Mouse (Mus musculus): ENCODE data around the gene Grb10. TPM values are rescaled to one million over a fixed set of nuclear protein-coding genes. Genes with fewer than 3 reads are reported as not detected.

Gene Grb10
- polyA plus RNA-seq, 1 experiment from 2014 or later: 144 TPM

- ATAC-seq (ENCODE audit: low FRiP score): no peak
- Histone ChIP-seq H3K36me3 (ENCODE audit: control insufficient read depth, insufficient read depth, low read length) (peaks cover 10% of the 10 kb centered on the region; the same call in 1 of the 2 replicates), H3K4me2 (no peak overlapping the region), H3K4me3 (ENCODE audit: low read depth, low read length) (no peak overlapping the region), H3K9ac (ENCODE audit: low read length) (no peak overlapping the region), H3K27ac (ENCODE audit: low read depth, low read length) (no peak overlapping the region), H3K27me3 (ENCODE audit: control insufficient read depth, insufficient read depth, low read length) (no peaks in the 10 kb centered on the region), H3K4me1 (ENCODE audit: control insufficient read depth, insufficient read depth, low read length) (peaks cover 2% of the 10 kb centered on the region; the same call in 1 of the 2 replicates), H3K9me3 (ENCODE audit: control insufficient read depth, low read length) (no peaks in the 10 kb centered on the region)
- 93% methylated on average over 11 of the region's 11 CpGs for WGBS
- no peak for DNase-seq (ENCODE audit: low spot score, missing footprints)
Measured at GRCm38 (mm10) chr11:11930527-11930926, 108.0 kb downstream of the Grb10 start.

DNA sequence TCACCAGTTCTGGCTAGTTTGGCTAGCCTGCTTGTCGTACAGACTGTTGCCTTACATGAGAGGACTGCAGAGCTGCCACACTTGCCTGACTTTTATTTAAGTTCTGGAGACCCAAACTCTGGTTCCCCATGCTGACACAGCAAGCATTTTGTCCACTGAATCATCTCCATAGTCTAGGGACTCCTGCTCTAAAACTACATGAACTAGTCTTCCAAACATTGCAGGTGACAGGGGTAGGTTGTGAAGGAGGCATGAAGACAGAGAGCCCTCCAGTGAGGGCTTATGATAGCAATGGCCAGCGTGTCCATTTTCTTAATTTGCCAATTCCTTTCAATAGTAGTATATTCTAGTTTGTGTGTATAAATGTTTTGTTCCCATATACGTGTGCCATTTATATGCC, 109.4 kb downstream of the Grb10 start:
- H3K27me3 ChIP-seq (ENCODE audit: control insufficient read depth, insufficient read depth, low read length): no peaks in the 10 kb centered on the region
- no peak for DNase-seq (ENCODE audit: low spot score, missing footprints)
- WGBS: 85% methylated on average over 3 of the region's 3 CpGs
- H3K4me2 ChIP-seq: no peak overlapping the region
- H3K9ac ChIP-seq (ENCODE audit: low read length): no peak overlapping the region
- no peak overlapping the region for H3K4me3 ChIP-seq (ENCODE audit: low read depth, low read length)
- no peak for ATAC-seq (ENCODE audit: low FRiP score)
- peaks cover 2% of the 10 kb centered on the region; the same call in 1 of the 2 replicates for H3K4me1 ChIP-seq (ENCODE audit: control insufficient read depth, insufficient read depth, low read length)
- H3K9me3 ChIP-seq (ENCODE audit: control insufficient read depth, low read length): no peaks in the 10 kb centered on the region
- H3K27ac ChIP-seq (ENCODE audit: low read depth, low read length): no peak overlapping the region
- peaks cover 10% of the 10 kb centered on the region; the same call in 1 of the 2 replicates for H3K36me3 ChIP-seq (ENCODE audit: control insufficient read depth, insufficient read depth, low read length)

DNA sequence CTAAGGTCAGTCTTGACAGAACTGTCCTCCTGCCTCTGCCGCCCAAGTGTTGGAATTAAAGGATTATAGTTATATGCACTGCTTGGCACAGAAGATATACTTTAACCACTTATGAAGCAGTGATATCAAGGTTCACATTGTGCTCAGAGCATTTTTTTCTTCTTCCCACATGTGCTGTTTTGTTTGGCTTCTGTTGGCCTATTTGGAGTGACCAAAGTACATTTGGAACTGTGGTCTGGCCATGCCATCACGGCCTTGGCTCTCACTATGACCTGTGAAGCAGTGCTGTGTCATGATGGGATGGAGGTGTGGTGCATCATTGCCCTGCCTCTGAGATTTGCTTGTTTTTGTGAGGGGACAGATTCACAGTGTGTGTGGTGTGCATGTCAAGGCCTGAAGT, 109.9 kb downstream of the Grb10 start:
- H3K27ac ChIP-seq (ENCODE audit: low read depth, low read length): no peak overlapping the region
- no peak overlapping the region for H3K9ac ChIP-seq (ENCODE audit: low read length)
- H3K4me2 ChIP-seq: no peak overlapping the region
- H3K4me1 ChIP-seq (ENCODE audit: control insufficient read depth, insufficient read depth, low read length): peaks cover 2% of the 10 kb centered on the region; the same call in 1 of the 2 replicates
- 90% methylated on average over 2 of the region's 2 CpGs for WGBS
- DNase-seq (ENCODE audit: low spot score, missing footprints) (no peak), ATAC-seq (ENCODE audit: low FRiP score) (no peak)
- H3K4me3 ChIP-seq (ENCODE audit: low read depth, low read length): no peak overlapping the region
- H3K27me3 ChIP-seq (ENCODE audit: control insufficient read depth, insufficient read depth, low read length): no peaks in the 10 kb centered on the region
- peaks cover 10% of the 10 kb centered on the region; the same call in 1 of the 2 replicates for H3K36me3 ChIP-seq (ENCODE audit: control insufficient read depth, insufficient read depth, low read length)
- H3K9me3 ChIP-seq (ENCODE audit: control insufficient read depth, low read length): no peaks in the 10 kb centered on the region

DNA sequence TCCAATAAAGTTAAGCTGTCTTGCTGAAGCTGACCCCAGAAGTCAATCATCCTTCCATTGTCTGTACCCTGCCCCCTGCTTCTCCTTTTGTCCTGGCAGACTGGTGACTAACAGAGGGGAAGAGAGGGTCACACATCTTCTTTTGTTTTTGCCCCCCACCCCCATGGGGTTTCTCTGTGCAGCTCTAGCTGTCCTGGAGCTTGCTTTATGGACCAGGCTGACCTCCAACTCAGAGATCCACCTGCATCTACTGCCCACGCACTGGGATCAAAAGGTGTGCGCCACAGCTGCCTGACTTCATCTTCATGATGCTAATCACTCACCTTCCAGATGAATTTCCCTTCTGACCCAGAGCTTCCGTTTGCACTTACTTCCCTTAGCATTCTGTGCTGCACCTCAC, 114.6 kb downstream of the Grb10 start:
- WGBS: 35% methylated on average over 3 of the region's 3 CpGs
- no peaks in the 10 kb centered on the region for H3K27me3 ChIP-seq (ENCODE audit: control insufficient read depth, insufficient read depth, low read length)
- H3K9ac ChIP-seq (ENCODE audit: low read length): no peak overlapping the region
- H3K9me3 ChIP-seq (ENCODE audit: control insufficient read depth, low read length): no peaks in the 10 kb centered on the region
- H3K36me3 ChIP-seq (ENCODE audit: control insufficient read depth, insufficient read depth, low read length): no peaks in the 10 kb centered on the region
- no peak overlapping the region for H3K4me3 ChIP-seq (ENCODE audit: low read depth, low read length)
- no peak overlapping the region for H3K4me2 ChIP-seq
- ATAC-seq (ENCODE audit: low FRiP score) (no peak), DNase-seq (ENCODE audit: low spot score, missing footprints) (peak; percentile 72)
- no peak overlapping the region for H3K27ac ChIP-seq (ENCODE audit: low read depth, low read length)
- H3K4me1 ChIP-seq (ENCODE audit: control insufficient read depth, insufficient read depth, low read length): no peaks in the 10 kb centered on the region

GRCm38 (mm10) chr11:11923345-11923744, 115.1 kb downstream of the Grb10 start:
- H3K27me3 ChIP-seq (ENCODE audit: control insufficient read depth, insufficient read depth, low read length): no peaks in the 10 kb centered on the region
- H3K9me3 ChIP-seq (ENCODE audit: control insufficient read depth, low read length): no peaks in the 10 kb centered on the region
- ATAC-seq (ENCODE audit: low FRiP score) (no peak), DNase-seq (ENCODE audit: low spot score, missing footprints) (peak; percentile 59)
- H3K4me2 ChIP-seq: no peak overlapping the region
- no peak overlapping the region for H3K4me3 ChIP-seq (ENCODE audit: low read depth, low read length)
- H3K9ac ChIP-seq (ENCODE audit: low read length): no peak overlapping the region
- no peaks in the 10 kb centered on the region for H3K36me3 ChIP-seq (ENCODE audit: control insufficient read depth, insufficient read depth, low read length)
- 91% methylated on average over 3 of the region's 3 CpGs for WGBS
- no peaks in the 10 kb centered on the region for H3K4me1 ChIP-seq (ENCODE audit: control insufficient read depth, insufficient read depth, low read length)
- no peak overlapping the region for H3K27ac ChIP-seq (ENCODE audit: low read depth, low read length)

DNA sequence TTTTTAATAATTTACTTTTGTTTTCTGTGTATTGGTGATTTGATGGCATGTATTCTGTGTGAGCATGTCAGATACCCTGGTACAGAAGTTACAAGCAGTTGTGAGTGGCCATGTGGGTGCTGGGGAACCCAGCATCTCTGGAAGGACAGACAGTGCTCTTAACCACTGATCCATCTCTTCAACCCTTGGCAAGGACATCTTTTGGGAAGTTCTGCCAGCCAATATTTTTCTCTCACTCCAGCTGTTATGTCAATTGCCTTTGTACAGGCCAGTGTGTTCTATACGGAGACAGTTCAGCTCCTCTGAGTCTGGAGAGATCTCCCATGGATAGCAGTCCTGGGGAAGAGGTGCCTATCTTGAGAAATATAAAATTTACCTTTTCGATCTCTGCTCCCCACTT, 116.4 kb downstream of the Grb10 start:
- 89% methylated on average over 2 of the region's 2 CpGs for WGBS
- H3K27ac ChIP-seq (ENCODE audit: low read depth, low read length): no peak overlapping the region
- no peaks in the 10 kb centered on the region for H3K27me3 ChIP-seq (ENCODE audit: control insufficient read depth, insufficient read depth, low read length)
- H3K4me3 ChIP-seq (ENCODE audit: low read depth, low read length): no peak overlapping the region
- H3K4me2 ChIP-seq: no peak overlapping the region
- H3K9me3 ChIP-seq (ENCODE audit: control insufficient read depth, low read length): no peaks in the 10 kb centered on the region
- H3K9ac ChIP-seq (ENCODE audit: low read length): no peak overlapping the region
- peak; percentile 6 for DNase-seq (ENCODE audit: low spot score, missing footprints)
- no peaks in the 10 kb centered on the region for H3K4me1 ChIP-seq (ENCODE audit: control insufficient read depth, insufficient read depth, low read length)
- H3K36me3 ChIP-seq (ENCODE audit: control insufficient read depth, insufficient read depth, low read length): no peaks in the 10 kb centered on the region
- no peak for ATAC-seq (ENCODE audit: low FRiP score)

GRCm38 (mm10) chr11:11907703-11908413, 130.6 kb downstream of the Grb10 start:
- no peaks in the 10 kb centered on the region for H3K36me3 ChIP-seq (ENCODE audit: control insufficient read depth, insufficient read depth, low read length)
- no peak overlapping the region for H3K9ac ChIP-seq (ENCODE audit: low read length)
- no peak overlapping the region for H3K27ac ChIP-seq (ENCODE audit: low read depth, low read length)
- H3K4me1 ChIP-seq (ENCODE audit: control insufficient read depth, insufficient read depth, low read length): no peaks in the 10 kb centered on the region
- no peaks in the 10 kb centered on the region for H3K9me3 ChIP-seq (ENCODE audit: control insufficient read depth, low read length)
- WGBS: 69% methylated on average over 7 of the region's 7 CpGs
- H3K27me3 ChIP-seq (ENCODE audit: control insufficient read depth, insufficient read depth, low read length): no peaks in the 10 kb centered on the region
- H3K4me3 ChIP-seq (ENCODE audit: low read depth, low read length): no peak overlapping the region
- no peak overlapping the region for H3K4me2 ChIP-seq
- ATAC-seq (ENCODE audit: low FRiP score): no peak
- no peak for DNase-seq (ENCODE audit: low spot score, missing footprints)

- Histone ChIP-seq H3K4me2 (no peak overlapping the region), H3K9ac (ENCODE audit: low read length) (no peak overlapping the region), H3K27ac (ENCODE audit: low read depth, low read length) (no peak overlapping the region), H3K4me3 (ENCODE audit: low read depth, low read length) (no peak overlapping the region), H3K4me1 (ENCODE audit: control insufficient read depth, insufficient read depth, low read length) (no peaks in the 10 kb centered on the region), H3K36me3 (ENCODE audit: control insufficient read depth, insufficient read depth, low read length) (no peaks in the 10 kb centered on the region), H3K9me3 (ENCODE audit: control insufficient read depth, low read length) (no peaks in the 10 kb centered on the region), H3K27me3 (ENCODE audit: control insufficient read depth, insufficient read depth, low read length) (no peaks in the 10 kb centered on the region)
- ATAC-seq (ENCODE audit: low FRiP score) (no peak), DNase-seq (ENCODE audit: low spot score, missing footprints) (no peak)
Measured at GRCm38 (mm10) chr11:11905518-11905917, 133.0 kb downstream of the Grb10 start.

GRCm38 (mm10) chr11:11904995-11905394, 133.5 kb downstream of the Grb10 start:
- no peak overlapping the region for H3K4me2 ChIP-seq
- ATAC-seq (ENCODE audit: low FRiP score): no peak
- DNase-seq (ENCODE audit: low spot score, missing footprints): no peak
- H3K4me3 ChIP-seq (ENCODE audit: low read depth, low read length): no peak overlapping the region
- H3K4me1 ChIP-seq (ENCODE audit: control insufficient read depth, insufficient read depth, low read length): no peaks in the 10 kb centered on the region
- no peaks in the 10 kb centered on the region for H3K9me3 ChIP-seq (ENCODE audit: control insufficient read depth, low read length)
- no peak overlapping the region for H3K27ac ChIP-seq (ENCODE audit: low read depth, low read length)
- 60% methylated on average over 5 of the region's 5 CpGs for WGBS
- H3K36me3 ChIP-seq (ENCODE audit: control insufficient read depth, insufficient read depth, low read length): no peaks in the 10 kb centered on the region
- no peak overlapping the region for H3K9ac ChIP-seq (ENCODE audit: low read length)
- no peaks in the 10 kb centered on the region for H3K27me3 ChIP-seq (ENCODE audit: control insufficient read depth, insufficient read depth, low read length)

Measured in midbrain, embryonic 11.5 days (tissue).